Mouse (Mus musculus) cerebellum, postnatal 36 days (tissue): ENCODE data around the gene Msrb1.
A peak's percentile ranks its signal among the peaks of the same experiment; 100 is the strongest.

Source experiments
- DNase-seq, 2 experiments: peaks; one replicate each; pipeline ENCODE4 v3.0.0; 2021 to 2022; ENCODE audit warnings: mixed read lengths in 2 of 2

The Msrb1 gene

GRCm38 (mm10) chr17:24745526-24746497, 9.4 kb downstream of the Msrb1 start:
- DNase-seq, result peak; percentile 67 to 77

GRCm38 (mm10) chr17:24746986-24747385, 10.5 kb downstream of the Msrb1 start:
- no peak for DNase-seq

GRCm38 (mm10) chr17:24751528-24751927, 15.1 kb downstream of the Msrb1 start:
- no peak for DNase-seq

- no peak for DNase-seq
Measured at GRCm38 (mm10) chr17:24752415-24753394, 16.3 kb downstream of the Msrb1 start, which contains the start of gene Hs3st6. TSS of gene Hs3st6 (plus strand) at chr17:24752988.

GRCm38 (mm10) chr17:24757394-24757793, 21.0 kb downstream of the Msrb1 start:
- DNase-seq, result no peak

- no peak for DNase-seq
Measured at GRCm38 (mm10) chr17:24761121-24761520, 24.7 kb downstream of the Msrb1 start.

GRCm38 (mm10) chr17:24765016-24765905, 28.8 kb downstream of the Msrb1 start:
- no peak for DNase-seq

GRCm38 (mm10) chr17:24766266-24766875, 29.9 kb downstream of the Msrb1 start:
- DNase-seq, result no peak

GRCm38 (mm10) chr17:24769146-24769545, 32.7 kb downstream of the Msrb1 start:
- no peak for DNase-seq

- DNase-seq, result no peak
Measured at GRCm38 (mm10) chr17:24773241-24773640, 36.8 kb downstream of the Msrb1 start.

GRCm38 (mm10) chr17:24775173-24775572, 38.7 kb downstream of the Msrb1 start:
- no peak for DNase-seq

GRCm38 (mm10) chr17:24777073-24777472, 40.6 kb downstream of the Msrb1 start:
- no peak for DNase-seq

- DNase-seq, result no peak
Measured at GRCm38 (mm10) chr17:24780821-24781220, 44.4 kb downstream of the Msrb1 start.

GRCm38 (mm10) chr17:24792190-24792589, 55.7 kb downstream of the Msrb1 start:
- no peak for DNase-seq
